Mouse (Mus musculus): ENCODE results near the gene Wdr78. TPM values are rescaled to one million over a fixed set of nuclear protein-coding genes. Genes with fewer than 3 reads are reported as not detected.

Gene Wdr78
- polyA plus RNA-seq, 1 experiment, result 0.26 TPM

DNA sequence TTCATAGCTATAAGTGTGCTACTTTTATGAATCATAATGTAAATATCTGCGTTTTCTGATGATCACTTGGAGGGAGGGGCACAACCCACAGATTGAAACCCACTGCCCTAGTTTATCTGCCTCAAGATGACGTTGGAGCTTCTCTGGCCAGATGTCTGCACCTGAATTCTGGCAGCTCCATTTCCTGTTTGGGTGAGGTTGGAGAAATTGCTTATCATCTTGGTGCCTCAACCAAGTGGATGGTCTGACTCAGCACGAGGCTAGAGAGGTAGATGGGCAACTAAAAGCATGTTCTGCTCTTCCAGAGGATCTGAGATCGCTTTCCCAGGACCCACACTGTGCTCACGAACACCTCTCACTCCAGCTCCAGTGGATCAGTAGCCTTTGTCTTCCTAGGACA is 49.4 kb downstream of the Wdr78 start:
- WGBS, result 58% methylated on average over 5 of the region's 5 CpGs
- DNase-seq (ENCODE audit: low read depth, low spot score), result no peak

DNA sequence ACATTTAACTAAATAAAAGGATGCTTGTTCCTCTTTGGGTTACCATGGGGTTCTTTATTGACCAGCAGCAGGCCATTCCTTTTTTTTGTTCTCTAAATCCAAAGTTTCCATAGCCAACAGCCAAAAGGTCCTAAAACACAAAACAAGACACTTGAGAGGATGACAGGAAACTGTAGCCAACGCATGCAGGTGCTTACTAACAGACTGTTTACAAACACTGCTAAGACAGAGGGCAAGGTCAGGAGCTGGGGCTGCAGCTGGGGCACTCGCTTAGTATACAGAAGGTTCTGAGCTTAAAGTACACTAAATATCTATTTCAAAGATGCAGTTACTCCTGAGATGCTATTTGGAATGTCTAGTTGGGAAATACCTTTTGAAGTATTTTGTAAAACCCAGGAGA is 49.9 kb downstream of the Wdr78 start:
- 67% methylated on average over 2 of the region's 2 CpGs for WGBS
- no peak for DNase-seq (ENCODE audit: low read depth, low spot score)

DNA sequence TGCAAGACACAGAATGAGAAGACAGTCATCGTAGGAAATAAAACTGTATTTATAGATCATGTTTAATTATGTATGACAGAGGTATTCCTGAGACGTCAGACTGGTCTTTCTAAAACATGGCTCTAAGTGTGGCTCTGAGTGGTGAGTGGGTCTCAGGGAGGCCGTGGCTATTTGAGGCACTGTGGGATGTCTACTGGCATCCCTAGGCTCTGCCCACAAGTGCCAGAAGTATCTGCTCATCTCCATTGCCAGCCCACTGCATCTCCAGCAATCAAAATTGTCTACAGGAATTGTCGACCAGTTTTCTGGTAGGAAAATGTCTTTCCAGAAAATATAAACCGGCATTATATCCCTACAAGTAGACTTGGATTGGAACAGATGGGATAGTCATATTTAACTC is 57.4 kb downstream of the Wdr78 start:
- no peak for DNase-seq (ENCODE audit: low read depth, low spot score)
- 85% methylated on average over 5 of the region's 5 CpGs for WGBS

DNA sequence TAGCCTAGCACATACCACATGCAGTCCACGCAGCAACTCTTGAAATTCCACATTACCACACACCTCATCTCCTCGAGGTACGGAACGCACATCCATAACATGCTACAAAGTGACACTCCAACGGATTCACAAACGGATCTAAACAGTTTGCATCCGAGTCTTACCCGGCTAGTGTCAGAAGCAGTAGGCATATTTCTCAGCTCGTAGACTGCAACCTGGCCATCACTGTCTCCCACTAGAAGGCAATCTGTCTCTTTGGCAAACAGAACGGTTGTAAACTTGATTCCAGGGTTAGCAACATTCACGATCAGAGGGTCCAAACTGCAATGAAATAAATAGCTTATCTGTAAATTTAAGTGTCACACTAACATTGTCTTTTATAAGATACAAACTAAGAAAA is 66.3 kb downstream of the Wdr78 start:
- no peak for DNase-seq (ENCODE audit: low read depth, low spot score)
- 58% methylated on average over 11 of the region's 11 CpGs for WGBS

DNA sequence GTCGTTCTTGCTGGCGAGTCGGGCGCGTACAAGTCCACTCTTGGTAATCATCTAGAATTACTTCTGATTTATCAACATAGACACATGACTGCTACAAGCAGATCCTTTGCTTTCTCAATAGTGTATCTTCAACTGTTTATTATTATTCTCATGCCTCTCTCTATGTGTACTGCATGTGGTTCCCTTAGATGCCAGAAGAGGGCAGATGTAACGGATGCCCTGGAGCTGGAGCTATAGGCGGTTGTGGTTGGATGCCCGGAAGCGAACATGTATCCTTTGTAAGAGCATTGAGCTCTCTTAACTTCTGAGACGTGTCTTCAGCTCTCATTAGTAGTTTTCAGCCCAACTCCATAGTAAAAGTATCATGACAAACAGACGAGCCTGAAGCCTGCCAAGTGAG is 71.4 kb downstream of the Wdr78 start:
- no peak for DNase-seq (ENCODE audit: low read depth, low spot score)
- WGBS, result 95% methylated on average over 11 of the region's 11 CpGs

DNA sequence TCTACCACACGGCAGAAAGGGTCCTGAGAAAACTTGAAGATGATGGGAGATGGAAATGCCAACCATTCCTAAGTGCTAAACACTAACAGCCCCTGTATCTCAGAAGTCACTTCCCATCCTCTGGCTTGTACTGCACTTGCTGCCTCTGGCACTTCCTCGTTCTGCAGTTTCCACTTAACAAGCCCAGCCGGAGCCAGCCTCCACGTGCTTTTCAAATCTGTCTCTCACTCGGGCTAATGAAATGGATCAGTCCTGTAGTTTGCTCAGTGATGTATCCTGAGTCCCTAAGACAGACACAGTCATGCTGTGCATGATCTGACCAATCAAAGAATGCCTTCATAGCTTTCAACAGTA is 74.5 kb downstream of the Wdr78 start:
- WGBS, result 28% methylated on average over 5 of the region's 5 CpGs
- DNase-seq (ENCODE audit: low read depth, low spot score), result no peak

DNA sequence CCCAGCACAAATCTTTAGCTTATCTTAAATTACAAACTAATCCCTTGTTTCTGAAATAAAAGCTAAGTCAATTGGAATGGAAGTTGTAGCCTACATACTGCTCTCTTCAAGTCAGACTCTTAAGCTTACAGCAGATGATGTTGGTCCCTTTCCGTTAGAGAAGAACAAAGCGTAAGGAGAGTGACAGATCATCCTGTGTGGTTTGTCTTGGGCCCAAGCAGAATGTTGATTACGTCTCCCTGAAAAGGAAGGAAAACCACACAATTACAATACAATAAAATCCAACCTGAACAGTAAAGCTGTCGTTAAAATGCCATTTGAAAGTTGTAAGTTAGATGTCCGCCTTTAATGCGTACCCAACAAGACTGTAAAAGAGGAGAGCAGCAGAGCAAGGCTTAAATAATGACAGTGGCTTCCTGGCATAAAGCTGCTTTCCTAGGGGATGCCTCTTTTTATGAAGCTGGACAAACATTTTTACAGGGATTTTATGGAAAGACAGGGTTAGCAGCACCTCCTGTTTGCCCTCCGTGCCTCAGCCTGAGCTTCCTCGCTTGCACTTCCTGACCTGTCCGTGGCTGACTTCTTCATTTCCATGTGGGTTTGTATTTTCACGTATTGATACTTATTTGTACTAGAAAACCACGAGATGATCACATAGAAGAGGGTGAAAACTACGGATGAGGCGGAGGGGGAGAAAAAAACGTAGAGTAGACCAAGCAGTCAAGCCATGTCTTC is 75.1 kb downstream of the Wdr78 start:
- no peak for DNase-seq (ENCODE audit: low read depth, low spot score)
- 34% methylated on average over 14 of the region's 14 CpGs for WGBS

DNA sequence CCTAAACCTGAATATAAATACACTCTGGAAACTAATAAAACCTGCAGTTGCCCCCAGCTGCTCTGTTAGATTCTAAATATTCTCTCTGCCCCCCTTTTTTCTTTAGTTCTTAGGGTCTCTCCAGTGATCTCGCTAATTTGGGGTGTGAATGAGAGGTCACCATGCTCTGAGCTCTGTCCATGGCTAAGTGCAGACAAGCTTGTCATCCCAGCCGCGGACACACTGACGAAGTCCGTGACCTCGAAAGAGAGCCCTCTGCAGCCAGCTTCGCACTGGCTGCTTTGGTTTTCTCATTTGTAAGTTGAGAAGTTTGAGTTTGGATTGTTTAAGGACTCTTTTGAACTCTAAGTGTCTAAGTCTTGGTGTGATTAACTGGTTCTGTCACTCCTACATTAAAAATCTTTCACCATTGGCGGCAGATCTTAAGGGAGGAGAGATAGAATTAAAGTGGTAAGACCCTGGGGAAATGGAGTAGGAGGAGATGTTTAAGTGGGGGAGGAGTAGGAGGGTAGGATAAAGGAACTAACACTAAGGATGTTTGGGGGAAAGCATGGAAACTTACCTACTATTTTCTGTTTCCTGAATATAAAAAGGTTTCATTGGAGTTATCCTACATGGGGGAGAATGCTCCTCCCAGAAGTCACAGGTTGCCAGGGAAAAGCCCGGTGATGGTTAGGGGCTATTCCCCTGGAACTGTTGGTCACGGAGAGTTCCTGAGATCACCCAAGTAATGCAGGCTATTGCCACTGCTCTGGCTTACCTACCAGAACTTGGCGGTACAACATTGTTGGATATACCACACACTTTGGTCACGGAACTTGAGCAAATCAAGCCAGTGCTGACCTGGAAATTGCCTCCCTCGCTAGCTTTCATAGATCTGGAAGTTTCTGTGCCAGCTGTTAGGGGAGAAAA is 85.9 kb downstream of the Wdr78 start:
- DNase-seq (ENCODE audit: low read depth, low spot score), result no peak
- 66% methylated on average over 13 of the region's 13 CpGs for WGBS

DNA sequence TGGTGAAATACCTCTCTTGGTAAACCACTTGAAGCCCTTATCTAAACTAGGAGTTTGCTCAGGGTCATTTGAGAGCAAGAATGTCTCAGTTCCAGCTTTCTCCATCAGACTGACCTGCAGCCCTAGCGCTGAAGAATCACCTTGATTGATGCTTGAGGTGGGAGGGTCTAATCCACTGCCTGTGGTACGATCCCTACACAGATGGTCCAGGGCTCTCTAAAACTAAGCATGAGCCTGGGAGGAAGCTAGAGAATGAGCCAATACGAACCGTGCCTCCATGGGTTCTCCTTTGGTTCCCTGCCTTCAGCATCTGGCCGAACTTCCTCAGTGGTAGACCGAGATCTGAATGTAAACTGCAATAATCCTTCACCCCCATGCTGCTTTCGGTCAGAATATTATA is 86.6 kb downstream of the Wdr78 start:
- DNase-seq (ENCODE audit: low read depth, low spot score), result no peak
- 54% methylated on average over 7 of the region's 7 CpGs for WGBS

DNA sequence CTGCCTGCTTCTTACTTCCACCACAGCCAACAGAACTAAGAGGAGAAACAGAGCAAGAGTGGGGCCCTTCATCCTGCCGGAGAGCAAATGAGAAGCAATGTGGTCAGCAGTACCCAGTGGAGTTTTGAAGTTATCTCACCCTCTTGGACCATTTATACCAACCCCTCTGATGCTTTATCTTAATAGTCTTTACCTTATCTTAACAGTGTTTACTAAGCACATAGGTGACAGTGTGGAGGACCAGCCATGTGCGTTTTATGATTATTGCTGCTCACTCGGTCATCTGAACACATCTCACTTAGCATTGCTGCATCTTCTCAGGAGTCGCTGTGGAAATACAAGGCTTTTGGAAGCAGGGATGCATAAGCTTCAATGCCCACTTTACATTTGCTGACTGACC is 87.7 kb downstream of the Wdr78 start, which contains the start of gene Insl5:
Gene Insl5 (minus strand): TSS at position 222 of the 400 bp plus-strand sequence.
- no peak for DNase-seq (ENCODE audit: low read depth, low spot score)
- 32% methylated on average over 4 of the region's 4 CpGs for WGBS

DNA sequence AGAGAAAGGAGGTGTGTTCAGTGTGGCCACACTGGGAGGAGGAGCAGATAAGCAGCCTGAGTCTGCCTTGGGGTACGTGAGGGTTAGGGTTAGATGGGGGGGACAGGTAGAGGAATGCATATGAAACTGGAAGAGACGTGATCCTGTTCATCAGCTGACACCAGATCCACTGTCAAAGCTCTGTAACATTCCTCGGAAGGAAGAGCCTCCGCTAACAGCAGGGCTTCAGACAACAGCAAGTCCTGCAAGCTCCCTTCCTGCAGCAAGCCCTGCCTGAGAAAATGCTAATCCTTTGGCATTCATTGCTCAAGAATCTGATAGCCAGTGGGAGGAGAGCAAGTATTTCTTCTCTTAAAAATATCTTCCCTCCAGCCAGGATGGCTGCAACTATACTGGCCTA is 100.9 kb downstream of the Wdr78 start:
- 32% methylated on average over 4 of the region's 4 CpGs for WGBS

DNA sequence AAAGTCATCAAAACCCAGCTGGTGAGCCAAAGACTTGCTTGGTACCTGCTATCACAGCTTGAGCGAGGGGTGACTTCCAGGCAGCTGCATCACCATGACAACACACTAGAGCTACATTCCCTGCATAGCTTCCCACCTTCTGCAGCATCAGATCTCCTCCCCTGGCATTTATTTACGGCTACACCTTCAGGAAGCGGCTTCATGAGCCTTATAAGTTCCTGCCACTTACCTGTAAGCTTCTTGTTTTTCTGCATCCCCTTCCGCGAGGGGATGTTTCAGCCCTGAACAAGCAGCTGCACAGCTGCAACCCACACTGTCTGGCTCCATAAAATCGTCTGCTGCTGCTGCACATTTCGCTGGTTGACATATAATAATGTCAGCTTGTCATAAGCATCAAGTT is 102.5 kb downstream of the Wdr78 start:
- 37% methylated on average over 7 of the region's 7 CpGs for WGBS
- no peak for DNase-seq (ENCODE audit: low read depth, low spot score)

More for the DNA sequence above, 100.9 kb downstream of the Wdr78 start:
- no peak for DNase-seq (ENCODE audit: low read depth, low spot score)

DNA sequence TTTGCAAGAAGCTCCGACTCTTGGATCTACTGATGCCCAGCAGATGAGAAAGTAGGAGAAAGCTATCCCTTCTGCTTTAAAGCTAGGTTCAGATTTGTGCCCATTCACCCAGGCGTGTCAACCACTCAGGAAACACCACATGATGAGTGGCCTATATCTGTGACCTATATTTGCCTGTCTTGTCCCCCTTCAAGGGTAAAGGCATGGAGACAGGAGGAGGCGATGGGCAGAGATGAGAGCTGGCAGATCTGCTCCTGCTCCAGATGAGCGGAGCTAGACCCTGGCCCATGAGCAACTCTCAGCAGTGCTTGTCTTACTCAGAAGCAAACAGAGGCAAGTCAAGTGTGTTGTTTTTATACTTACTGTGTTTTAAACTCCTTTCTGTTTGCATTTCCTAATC is 103.6 kb downstream of the Wdr78 start:
- WGBS, result 88% methylated on average over 4 of the region's 4 CpGs
- no peak for DNase-seq (ENCODE audit: low read depth, low spot score)

DNA sequence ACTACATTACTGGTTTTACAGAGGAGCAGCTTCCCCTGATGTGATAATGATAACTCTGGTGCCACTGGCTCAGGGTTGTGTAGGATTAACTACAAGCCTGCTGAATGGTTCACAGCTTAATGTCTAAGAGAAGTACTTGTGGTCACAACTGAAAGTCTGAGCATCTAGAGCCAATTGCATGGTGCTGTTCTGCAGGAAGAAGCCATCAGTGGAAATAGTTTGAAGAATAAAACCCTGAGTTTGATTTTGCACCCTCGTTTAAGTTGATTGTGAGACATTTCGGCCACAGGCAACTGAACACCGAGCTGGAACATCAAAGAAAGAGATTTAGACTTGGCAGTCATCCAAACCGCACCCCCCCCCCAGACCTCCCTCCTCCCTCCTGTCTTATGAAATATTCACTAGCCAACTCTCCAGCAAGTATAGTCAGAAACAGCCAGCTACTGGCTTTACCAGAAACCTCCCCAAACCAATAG is 107.4 kb downstream of the Wdr78 start:
- DNase-seq (ENCODE audit: low read depth, low spot score), result no peak
- 14% methylated on average over 4 of the region's 4 CpGs for WGBS

DNA sequence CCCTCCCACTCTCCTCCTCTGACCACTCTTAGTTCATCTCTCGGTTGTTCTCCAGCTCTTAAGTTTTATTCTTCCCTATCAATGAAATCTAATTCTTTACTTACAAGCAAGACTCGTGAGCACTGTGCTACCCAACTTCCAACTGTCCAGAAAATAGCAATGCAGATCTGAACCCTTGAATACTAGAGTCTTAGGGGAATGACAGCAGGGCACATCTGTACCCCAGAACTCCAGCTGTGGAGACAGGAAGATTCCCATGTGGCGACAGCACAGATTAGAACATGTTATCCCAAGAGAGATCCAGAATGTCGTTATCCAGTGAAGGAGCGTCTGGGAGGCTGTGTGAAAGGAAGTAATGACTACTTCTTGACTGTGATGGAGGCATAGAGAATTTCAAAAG is 108.1 kb downstream of the Wdr78 start:
- no peak for DNase-seq (ENCODE audit: low read depth, low spot score)
- WGBS, result 83% methylated on average over 5 of the region's 5 CpGs

DNA sequence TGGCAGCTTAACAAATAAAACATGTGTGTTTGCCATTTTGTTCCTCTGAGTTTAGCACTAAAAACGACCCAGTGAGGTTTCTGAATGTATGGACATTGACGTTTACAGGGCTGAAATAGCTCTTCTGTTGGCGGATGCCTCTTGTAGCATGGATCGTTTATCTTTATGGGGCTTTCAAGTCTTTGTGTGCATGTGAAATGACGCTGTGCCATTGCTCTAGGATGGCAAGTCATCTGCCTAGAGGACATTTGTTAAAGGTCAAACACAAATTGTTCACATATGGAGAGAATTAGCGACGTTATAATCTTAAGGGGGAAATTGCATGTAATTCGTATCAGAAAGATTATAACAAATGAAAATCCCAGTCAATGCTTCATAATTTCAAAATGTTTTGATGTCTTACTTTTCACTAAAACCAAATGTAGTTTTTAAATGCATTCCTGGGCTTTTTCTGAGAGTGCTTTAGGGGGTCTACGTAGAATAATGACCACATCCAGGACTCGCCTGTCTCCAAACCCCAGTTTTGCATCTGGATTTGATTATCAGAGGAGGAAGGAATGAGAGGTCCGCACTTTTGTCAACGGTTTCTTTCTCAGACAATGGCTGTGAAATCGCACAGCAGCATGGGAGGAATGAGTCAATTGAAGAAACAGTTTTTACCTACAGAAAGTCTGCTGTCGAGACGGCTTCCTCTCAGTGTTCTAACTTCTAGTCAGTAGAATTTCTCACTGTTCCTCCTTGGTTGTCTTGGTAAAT is 109.0 kb downstream of the Wdr78 start:
- 59% methylated on average over 15 of the region's 15 CpGs for WGBS

DNA sequence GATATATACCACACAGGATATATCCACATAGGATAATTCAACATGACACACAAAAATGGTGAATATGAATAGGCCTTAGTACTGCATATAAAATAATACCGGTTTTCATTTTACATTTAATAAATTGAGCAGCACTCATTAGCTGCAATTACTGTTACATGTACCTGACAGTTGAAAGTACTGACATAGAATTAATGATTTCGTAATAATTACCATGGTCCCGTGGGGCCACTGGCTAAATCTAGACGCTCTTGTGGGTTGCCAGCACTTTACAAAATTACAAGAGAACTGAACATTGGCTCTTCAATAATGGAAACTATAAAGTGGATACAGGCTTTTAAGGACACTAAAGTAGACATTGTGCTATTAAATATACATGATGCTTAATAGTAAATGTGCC is 109.7 kb downstream of the Wdr78 start:
- DNase-seq (ENCODE audit: low read depth, low spot score), result no peak
- WGBS, result 90% methylated on average over 4 of the region's 4 CpGs

More for the DNA sequence above, 109.0 kb downstream of the Wdr78 start:
- no peak for DNase-seq (ENCODE audit: low read depth, low spot score)

DNA sequence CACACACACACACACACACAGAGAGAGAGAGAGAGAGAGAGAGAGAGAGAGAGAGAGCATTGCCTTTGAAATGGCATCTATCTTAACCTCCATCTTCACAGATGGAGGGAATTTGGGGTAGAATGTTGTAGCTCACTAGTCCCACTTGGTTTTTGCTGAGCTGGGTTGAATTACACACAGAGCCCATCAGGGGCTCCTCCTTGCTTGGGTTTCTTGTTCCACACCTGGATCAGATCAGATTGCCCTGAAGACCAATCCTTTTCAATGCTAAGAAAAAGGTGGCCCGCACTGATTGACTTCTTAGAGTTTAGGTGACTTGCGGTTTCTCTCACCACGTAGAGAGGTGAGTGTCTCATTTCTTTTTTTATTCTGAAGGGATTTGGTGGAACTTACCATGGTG is 122.7 kb downstream of the Wdr78 start:
- no peak for DNase-seq (ENCODE audit: low read depth, low spot score)
- WGBS, result 81% methylated on average over 3 of the region's 3 CpGs

DNA sequence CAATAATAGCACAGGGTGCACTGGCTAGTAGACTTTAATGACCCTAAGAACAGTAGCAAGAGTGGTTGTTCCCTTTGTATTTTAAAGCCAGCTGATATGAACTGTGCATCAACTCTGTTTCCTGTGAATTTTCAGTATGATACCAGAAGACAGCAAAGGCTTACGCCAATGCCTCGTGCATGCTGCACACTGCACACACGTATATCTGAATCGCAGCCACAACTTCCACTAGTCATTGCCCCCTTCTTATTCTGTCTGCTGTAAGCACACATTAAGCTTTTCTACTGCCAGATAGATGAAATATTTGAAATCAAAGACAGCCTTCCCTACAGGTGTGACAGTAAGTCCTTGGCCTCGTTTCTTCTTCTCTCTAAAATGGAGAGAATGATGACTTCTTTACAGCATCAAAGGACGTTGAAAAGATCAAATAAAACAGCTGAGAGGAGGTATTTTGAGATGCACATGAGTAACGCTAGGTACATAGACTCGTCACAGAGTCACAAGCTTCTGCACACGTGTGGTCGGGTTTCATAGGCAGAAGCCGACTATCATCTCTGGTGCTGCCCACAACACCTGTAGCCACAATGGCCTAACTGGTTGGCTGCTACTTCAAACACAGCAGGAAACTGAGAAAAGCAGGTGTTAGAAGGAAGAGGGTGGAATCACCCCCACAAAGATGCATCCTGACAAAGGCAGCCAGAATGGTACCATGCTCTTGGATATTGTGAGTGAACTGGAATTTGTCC is 123.6 kb downstream of the Wdr78 start:
- DNase-seq (ENCODE audit: low read depth, low spot score), result no peak
- 76% methylated on average over 11 of the region's 11 CpGs for WGBS
